Mouse (Mus musculus) embryonic facial prominence, embryonic 11.5 days (tissue): ENCODE data around the gene B4galnt2. TPM values are rescaled to one million over a fixed set of nuclear protein-coding genes. Genes with fewer than 3 reads are reported as not detected.

Experiments used
- ATAC-seq: fragments of 200-750 bp; cut with Nextera tagmentation; replicated peaks from 2 replicates; pipeline ENCODE4 v1.8.0; 2017; ENCODE audit warnings: low read depth; ENCODE audit not compliant: insufficient number of reproducible peaks, low FRiP score, low TSS enrichment
- DNase-seq: peaks from one replicate; pipeline ENCODE4 v3.0.0-alpha.2; 2015; ENCODE audit warnings: low spot score
- H3K27ac ChIP-seq: fragments of 300-500 bp; sonication (generic); replicated peaks from 2 replicates; pipeline ENCODE4 v1.5.1; 2014; ENCODE audit warnings: mild to moderate bottlenecking, low read depth, low read length, control low read depth
- H3K27me3 ChIP-seq: fragments of 300-500 bp; sonication (generic); 2 replicates; pipeline ENCODE4 v1.6.1; 2014; ENCODE audit warnings: mild to moderate bottlenecking, low read length, moderate library complexity, mixed read lengths; ENCODE audit not compliant: control insufficient read depth, insufficient read depth
- H3K36me3 ChIP-seq: fragments of 300-500 bp; sonication (generic); replicated peaks from 2 replicates; pipeline ENCODE4 v1.6.1; 2014; ENCODE audit warnings: low read depth, mild to moderate bottlenecking, low read length, moderate library complexity, mixed read lengths; ENCODE audit not compliant: control insufficient read depth, insufficient read depth
- H3K4me1 ChIP-seq: fragments of 300-500 bp; sonication (generic); 2 replicates; pipeline ENCODE4 v1.6.1; 2014; ENCODE audit warnings: low read length, mixed read lengths; ENCODE audit not compliant: control insufficient read depth, insufficient read depth
- H3K4me2 ChIP-seq: fragments of 300-500 bp; sonication (generic); 2 replicates; pipeline ENCODE4 v1.6.1; 2014; ENCODE audit warnings: low read depth, mild to moderate bottlenecking, control low read depth, low read length, moderate library complexity
- H3K4me3 ChIP-seq: fragments of 300-500 bp; sonication (generic); 2 replicates; pipeline ENCODE4 v1.5.1; 2014; ENCODE audit warnings: low read depth, low read length, control low read depth
- H3K9ac ChIP-seq: fragments of 300-500 bp; sonication (generic); replicated peaks from 2 replicates; pipeline ENCODE4 v1.6.1; 2014; ENCODE audit warnings: mild to moderate bottlenecking, control low read depth, low read length
- H3K9me3 ChIP-seq: fragments of 300-500 bp; sonication (generic); replicated peaks from 2 replicates; pipeline ENCODE4 v1.6.1; 2016; ENCODE audit warnings: mild to moderate bottlenecking, low read length, inconsistent platforms, mixed read lengths; ENCODE audit not compliant: control insufficient read depth
- WGBS: fragments of 180-500 bp; shearing (Covaris S2); extraction: QIAGEN DNeasy Blood & Tissue Kit; methylation state at CpG from one replicate; pipeline ENCODE4 v1.1.7; 2014; 5-methylcytosine and 5-hydroxymethylcytosine counted together
- polyA plus RNA-seq: library from polyadenylated mRNA; unstranded; fragments of >200 nt; fragmentation: Nextera tagmentation; extraction: Ambion mirVana; gene quantifications from 2 replicates; pipeline ENCODE4 v1.2.1, GENCODE M21; 2014

B4galnt2 gene
- polyA plus RNA-seq, 1 experiment from 2014 or later: not detected

- DNase-seq: peak; percentile 47
- no peak for ATAC-seq
- Histone ChIP-seq H3K9ac (no peak overlapping the region), H3K27ac (no peak overlapping the region), H3K4me3 (no peak overlapping the region), H3K4me2 (no peak overlapping the region), H3K9me3 (no peaks in the 10 kb centered on the region), H3K36me3 (no peaks in the 10 kb centered on the region), H3K4me1 (peaks cover 12% of the 10 kb centered on the region), H3K27me3 (peaks cover 77% of the 10 kb centered on the region)
- WGBS: 3% methylated on average over 15 of the region's 15 CpGs
These were observed 83.0 kb downstream of the B4galnt2 start for GRCm38 (mm10) chr11:95831641-95832040.

GRCm38 (mm10) chr11:95831276-95831619 is 83.4 kb downstream of the B4galnt2 start:
- Histone ChIP-seq H3K27me3 (peaks cover 79% of the 10 kb centered on the region), H3K4me3 (peak overlapping the region; percentile 27), H3K36me3 (no peaks in the 10 kb centered on the region), H3K9ac (no peak overlapping the region), H3K4me1 (peaks cover 12% of the 10 kb centered on the region), H3K4me2 (no peak overlapping the region; the same call in none of the 2 replicates), H3K9me3 (no peaks in the 10 kb centered on the region), H3K27ac (no peak overlapping the region)
- ATAC-seq (no peak), DNase-seq (peak; percentile 29)
- 9% methylated on average over 10 of the region's 10 CpGs for WGBS

- WGBS: 2% methylated on average over 80 of the region's 80 CpGs
- Histone ChIP-seq H3K4me2 (peak overlapping the region; percentile 29), H3K36me3 (no peaks in the 10 kb centered on the region), H3K9me3 (no peaks in the 10 kb centered on the region), H3K9ac (peak overlapping the region; percentile 13; the same call in 1 of the 2 replicates), H3K27ac (no peak overlapping the region), H3K4me1 (peaks cover 12% of the 10 kb centered on the region), H3K27me3 (peaks cover 75% of the 10 kb centered on the region), H3K4me3 (peak overlapping the region; percentile 27)
- ATAC-seq (no peak), DNase-seq (peak; percentile 24)
These were observed 84.0 kb downstream of the B4galnt2 start for GRCm38 (mm10) chr11:95830411-95831275.

- ATAC-seq: no peak
- Histone ChIP-seq H3K27ac (no peak overlapping the region), H3K27me3 (peaks cover 73% of the 10 kb centered on the region), H3K36me3 (no peaks in the 10 kb centered on the region), H3K9ac (no peak overlapping the region), H3K9me3 (no peaks in the 10 kb centered on the region), H3K4me3 (no peak overlapping the region), H3K4me1 (peaks cover 12% of the 10 kb centered on the region), H3K4me2 (no peak overlapping the region)
- WGBS: 22% methylated on average over 4 of the region's 4 CpGs
- DNase-seq: no peak
These were observed 85.1 kb downstream of the B4galnt2 start for GRCm38 (mm10) chr11:95829526-95830050.

GRCm38 (mm10) chr11:95828181-95828964 is 86.3 kb downstream of the B4galnt2 start:
- Histone ChIP-seq H3K4me2 (no peak overlapping the region), H3K27ac (no peak overlapping the region)
- ATAC-seq: no peak

GRCm38 (mm10) chr11:95827464-95828085 is 87.1 kb downstream of the B4galnt2 start:
- H3K4me1 ChIP-seq: peaks cover 9% of the 10 kb centered on the region; the same call in 1 of the 2 replicates
- no peak for ATAC-seq
- no peak overlapping the region for H3K9ac ChIP-seq
- H3K27ac ChIP-seq: no peak overlapping the region
- H3K9me3 ChIP-seq: no peaks in the 10 kb centered on the region
- H3K4me2 ChIP-seq: no peak overlapping the region
- H3K4me3 ChIP-seq: no peak overlapping the region
- peaks cover 57% of the 10 kb centered on the region for H3K27me3 ChIP-seq
- H3K36me3 ChIP-seq: no peaks in the 10 kb centered on the region
- DNase-seq: peak; percentile 82
- WGBS: 16% methylated on average over 3 of the region's 3 CpGs

More at GRCm38 (mm10) chr11:95828181-95828964, 86.3 kb downstream of the B4galnt2 start:
- Histone ChIP-seq H3K36me3 (no peaks in the 10 kb centered on the region), H3K4me3 (no peak overlapping the region), H3K4me1 (peaks cover 9% of the 10 kb centered on the region; the same call in 1 of the 2 replicates), H3K27me3 (peaks cover 62% of the 10 kb centered on the region), H3K9me3 (no peaks in the 10 kb centered on the region), H3K9ac (no peak overlapping the region)
- WGBS: 79% methylated on average over 11 of the region's 11 CpGs
- no peak for DNase-seq

- 38% methylated on average over 3 of the region's 3 CpGs for WGBS
These were observed 87.6 kb downstream of the B4galnt2 start for GRCm38 (mm10) chr11:95827168-95827447.

More at GRCm38 (mm10) chr11:95827168-95827447, 87.6 kb downstream of the B4galnt2 start:
- peaks cover 53% of the 10 kb centered on the region for H3K27me3 ChIP-seq
- H3K27ac ChIP-seq: no peak overlapping the region
- H3K36me3 ChIP-seq: no peaks in the 10 kb centered on the region
- no peak for DNase-seq
- no peak overlapping the region for H3K4me2 ChIP-seq
- peaks cover 9% of the 10 kb centered on the region; the same call in 1 of the 2 replicates for H3K4me1 ChIP-seq
- H3K4me3 ChIP-seq: no peak overlapping the region
- H3K9ac ChIP-seq: no peak overlapping the region
- no peaks in the 10 kb centered on the region for H3K9me3 ChIP-seq
- ATAC-seq: no peak
